Mouse (Mus musculus) liver, adult 10 weeks (tissue): ENCODE measurements around the gene Epo. TPM values are rescaled to one million over a fixed set of nuclear protein-coding genes. Genes with fewer than 3 reads are reported as not detected.

ENCODE experiments used
- polyA plus RNA-seq: library from polyadenylated mRNA; stranded (reverse); fragments of 350-450 nt; fragmentation: Illumina TruSeq; extraction: RNeasy Lipid Tissue Mini Kit (QIAGEN cat#74804); gene quantifications from one replicate; pipeline ENCODE4 v1.2.3, GENCODE M21; 2014; ENCODE audit warnings: low read depth, low replicate concordance

The Epo gene
- not detected for polyA plus RNA-seq

DNA sequence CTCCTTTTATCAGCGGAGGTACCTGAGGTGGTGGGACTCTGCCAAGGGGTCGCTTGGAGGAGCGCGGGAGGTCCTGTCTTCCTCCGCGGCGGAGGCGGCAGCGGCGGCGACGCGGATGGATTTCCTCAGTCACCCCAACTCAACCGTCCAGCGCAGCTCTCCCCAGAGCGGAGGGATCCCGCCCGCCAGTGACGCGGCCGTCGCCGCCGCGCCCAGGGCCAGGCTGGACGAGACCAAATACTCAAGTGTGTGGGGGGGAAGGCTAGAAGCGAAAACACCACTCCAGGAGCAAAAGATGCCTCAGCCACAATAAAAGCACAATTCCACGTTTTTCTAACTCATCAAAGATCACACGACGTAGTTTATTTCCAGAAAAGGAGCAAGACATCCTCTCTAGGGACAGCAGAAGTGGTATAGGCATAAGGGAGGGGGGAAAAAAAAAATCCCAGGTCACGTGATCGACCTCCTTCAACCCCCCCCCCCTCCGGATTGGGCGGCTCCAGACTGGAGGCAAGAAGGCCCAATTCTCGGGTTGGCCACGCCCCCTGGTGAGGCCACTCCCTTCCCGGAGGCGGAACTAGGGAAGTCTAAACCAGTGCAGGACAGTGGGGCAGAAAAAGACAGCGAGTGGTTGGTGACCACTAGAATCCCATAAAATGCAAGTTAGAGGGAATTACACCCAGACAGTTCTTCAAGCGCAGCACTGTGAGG lies at the start of gene Epo, which contains the start of gene Gnb2:
Epo (minus strand) TSS at position 126 of the 711 bp plus-strand sequence.
Gnb2 (minus strand) TSS at position 394 of the 711 bp plus-strand sequence.

DNA sequence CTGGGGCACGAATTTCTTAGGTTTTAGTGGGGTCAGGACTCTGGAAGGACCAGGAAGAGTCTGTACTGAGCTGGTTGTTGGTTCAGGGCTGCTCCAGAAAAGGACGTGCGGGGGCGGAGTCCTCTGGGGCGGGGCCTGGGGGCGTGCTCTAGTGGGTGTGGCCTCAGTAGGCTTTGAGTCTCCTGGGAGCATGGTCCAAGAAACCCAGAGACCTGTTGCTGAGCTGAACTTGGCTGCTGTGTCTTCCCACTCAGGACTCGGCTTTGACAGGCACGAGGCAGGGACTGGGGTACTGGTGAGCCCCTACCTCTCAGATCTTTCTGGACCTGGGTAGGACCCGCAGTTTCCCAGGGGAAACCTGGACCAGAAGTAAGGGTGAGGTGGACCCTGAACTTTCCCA lies 36.6 kb upstream of the Epo start, which contains the start of gene Tfr2:
Tfr2 (plus strand) TSS at position 176 of the 400 bp plus-strand sequence.

DNA sequence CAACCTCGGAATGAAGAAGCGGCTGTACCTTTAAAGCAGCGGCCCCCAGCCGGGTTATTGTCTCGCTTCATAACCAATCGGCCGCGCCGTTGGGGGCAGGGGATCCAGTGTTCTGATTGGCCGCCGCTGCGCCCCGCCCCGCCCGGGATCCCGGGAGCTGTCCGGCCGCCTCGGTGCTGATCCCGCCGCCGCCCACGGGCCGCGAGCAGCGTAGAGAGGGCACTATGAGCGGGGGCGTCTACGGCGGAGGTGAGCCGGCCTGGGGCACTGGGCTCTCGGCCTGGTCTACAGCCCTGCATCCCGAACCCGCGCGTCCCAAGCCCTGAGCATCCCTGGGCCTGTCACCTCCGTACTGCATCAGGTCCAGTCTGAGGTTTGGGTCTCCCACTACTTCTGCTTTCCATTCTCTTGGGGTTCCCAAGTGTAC lies 20.4 kb upstream of the Epo start, which contains the start of gene Actl6b:
Actl6b (plus strand) TSS at position 107 of the 427 bp plus-strand sequence.

DNA sequence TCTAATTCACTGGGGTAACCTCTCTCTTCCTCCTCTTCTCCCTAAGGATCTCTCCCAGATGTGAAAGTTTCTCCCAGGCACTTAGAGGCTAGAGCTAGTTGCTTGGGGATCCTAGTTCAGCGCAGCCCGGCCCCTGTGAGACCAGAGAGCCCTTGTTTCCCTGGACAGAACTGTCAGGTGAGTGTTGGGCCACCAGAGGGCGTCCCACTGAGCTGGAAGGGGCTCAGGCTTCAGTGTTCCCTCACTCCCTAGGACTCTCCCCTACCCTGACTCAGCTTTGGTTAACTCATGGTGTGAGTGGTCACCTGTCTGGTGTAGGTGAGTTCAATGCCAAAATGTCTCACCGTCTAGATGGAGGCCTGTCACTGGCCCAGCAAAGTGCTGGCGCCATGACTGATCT lies 14.6 kb downstream of the Epo start, which contains the start of gene Gigyf1:
Gigyf1 (plus strand) TSS at position 113 of the 400 bp plus-strand sequence.

DNA sequence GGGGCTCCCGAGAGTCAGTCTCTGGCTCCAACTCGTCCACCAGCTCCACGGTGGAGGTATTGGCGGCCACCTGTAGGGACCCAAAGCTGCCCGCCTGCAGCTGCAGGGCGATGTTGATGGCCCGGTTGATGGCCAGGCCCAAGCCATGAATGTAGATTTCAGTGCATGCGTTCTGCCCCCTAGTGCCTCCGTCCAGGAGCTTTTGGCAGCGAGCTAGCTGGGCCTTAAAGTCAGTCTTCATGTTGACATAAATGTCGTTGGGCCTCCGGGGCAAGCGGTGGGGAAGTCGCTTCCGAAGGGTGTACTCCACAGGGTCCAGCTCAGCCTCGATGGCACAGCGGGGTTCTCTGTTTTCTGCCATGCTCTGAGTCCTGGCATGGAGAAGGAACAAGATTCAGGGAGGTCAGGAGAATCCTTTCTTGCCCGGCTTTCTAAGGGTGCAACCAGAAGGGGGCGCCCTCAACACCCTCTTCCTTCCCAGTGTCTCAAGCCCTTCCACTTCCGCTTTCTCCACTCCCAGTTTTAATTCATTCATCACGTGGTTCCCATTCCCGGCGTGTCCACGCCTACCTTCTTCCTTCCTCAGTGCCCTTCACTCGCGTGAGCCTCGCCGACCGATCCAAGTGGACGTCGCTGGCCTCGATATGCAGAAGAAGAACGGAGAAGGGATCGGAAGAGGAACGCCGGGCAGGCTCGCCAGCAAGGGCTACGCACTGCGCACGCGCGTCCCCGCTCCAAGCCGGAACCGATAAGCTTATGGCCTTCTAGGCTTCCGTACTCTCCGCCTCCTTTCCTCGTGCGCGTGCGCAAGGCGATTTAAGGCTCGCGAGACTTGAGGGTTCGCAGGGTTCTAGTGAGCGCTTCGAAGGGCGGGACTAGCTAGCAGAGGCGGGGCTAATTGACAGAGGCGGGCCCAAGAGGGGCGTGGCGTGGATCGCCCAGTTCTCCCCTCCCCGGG lies 31.1 kb downstream of the Epo start, which contains the start of gene Pop7:
Pop7 (minus strand) TSS at position 810 of the 958 bp plus-strand sequence.

DNA sequence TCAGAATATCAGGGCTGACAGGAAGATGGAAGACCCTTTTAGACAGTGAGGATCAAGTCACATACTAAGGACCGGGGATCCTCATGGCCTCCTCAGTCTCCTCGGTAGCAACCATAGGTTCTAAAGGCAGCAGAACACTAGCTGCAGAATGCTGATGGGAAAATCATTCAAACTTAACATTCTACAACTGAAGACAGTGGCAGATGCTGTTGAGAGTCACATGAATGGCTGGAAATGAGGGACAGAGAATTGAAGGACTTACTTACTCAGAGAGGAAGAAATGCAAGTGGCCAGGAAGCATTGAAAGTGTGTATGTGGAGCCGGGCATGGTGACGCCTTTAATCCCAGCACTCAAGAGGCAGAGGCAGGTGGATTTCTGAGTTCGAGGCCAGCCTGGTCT lies 56.1 kb downstream of the Epo start, which contains the start of gene Zan:
Zan (minus strand) TSS at position 101 of the 400 bp plus-strand sequence.

Other genes starting within 250 kb of the Epo start
- gene Ache, start 245.7 kb downstream of the Epo start, polyA plus RNA-seq = not detected
- 0.93 TPM for gene Ufsp1, start 238.6 kb downstream of the Epo start, polyA plus RNA-seq
- 19.3 TPM for gene Srrt, start 225.6 kb downstream of the Epo start, polyA plus RNA-seq
- 0.19 TPM for gene Trip6, start 218.8 kb downstream of the Epo start, polyA plus RNA-seq
- 0.21 TPM for gene Slc12a9, start 199.6 kb downstream of the Epo start, polyA plus RNA-seq
- gene Ephb4, start 183.1 kb downstream of the Epo start, polyA plus RNA-seq = 2.0 TPM
- not detected for gene Zan, start 56.2 kb downstream of the Epo start, polyA plus RNA-seq
- gene Pop7, start 30.7 kb downstream of the Epo start, polyA plus RNA-seq = not detected
- 1.5 TPM for gene Gigyf1, start 14.7 kb downstream of the Epo start, polyA plus RNA-seq
- 5.5 TPM for gene Gnb2, start 268 bp upstream of the Epo start, polyA plus RNA-seq
- gene Actl6b, start 20.3 kb upstream of the Epo start, polyA plus RNA-seq = not detected
- 32.0 TPM for gene Tfr2, start 36.6 kb upstream of the Epo start, polyA plus RNA-seq
- gene Mospd3, start 67.8 kb upstream of the Epo start, polyA plus RNA-seq = 1.3 TPM
- 0.64 TPM for gene Pcolce, start 80.5 kb upstream of the Epo start, polyA plus RNA-seq
- not detected for gene Fbxo24, start 95.8 kb upstream of the Epo start, polyA plus RNA-seq
- 0.40 TPM for gene Lrch4, start 95.9 kb upstream of the Epo start, polyA plus RNA-seq
- gene Gm20605, start 95.9 kb upstream of the Epo start, polyA plus RNA-seq = not detected
- gene Sap25, start 108.1 kb upstream of the Epo start, polyA plus RNA-seq = not detected
- not detected for gene Irs3, start 112.5 kb upstream of the Epo start, polyA plus RNA-seq
- gene Agfg2, start 151.5 kb upstream of the Epo start, polyA plus RNA-seq = 10.3 TPM
- not detected for gene Nyap1, start 208.4 kb upstream of the Epo start, polyA plus RNA-seq
- gene Tsc22d4, start 212.5 kb upstream of the Epo start, polyA plus RNA-seq = 0.79 TPM
- gene Ppp1r35, start 245.6 kb upstream of the Epo start, polyA plus RNA-seq = 2.5 TPM